Mouse (Mus musculus) embryonic facial prominence, embryonic 15.5 days (tissue): ENCODE measurements around the gene Adcy9. TPM values are rescaled to one million over a fixed set of nuclear protein-coding genes. Genes with fewer than 3 reads are reported as not detected.

Source experiments
- ATAC-seq: fragments of 200-750 bp; cut with Nextera tagmentation; 2 replicates; pipeline ENCODE4 v1.8.0; 2017; ENCODE audit warnings: low read depth, moderate TSS enrichment; ENCODE audit not compliant: insufficient number of reproducible peaks, low FRiP score, low TSS enrichment
- H3K27ac ChIP-seq: fragments of 300-500 bp; sonication (generic); replicated peaks from 2 replicates; pipeline ENCODE4 v1.5.1; 2015; ENCODE audit warnings: mild to moderate bottlenecking, inconsistent platforms
- H3K27me3 ChIP-seq: fragments of 300-500 bp; sonication (generic); 2 replicates; pipeline ENCODE4 v1.6.1; 2015; ENCODE audit warnings: inconsistent platforms
- H3K36me3 ChIP-seq: fragments of 300-500 bp; sonication (generic); 2 replicates; pipeline ENCODE4 v1.6.1; 2015; ENCODE audit warnings: mild to moderate bottlenecking, inconsistent platforms
- H3K4me1 ChIP-seq: fragments of 300-500 bp; sonication (generic); 2 replicates; pipeline ENCODE4 v1.6.1; 2015; ENCODE audit warnings: inconsistent platforms
- H3K4me2 ChIP-seq: fragments of 300-500 bp; sonication (generic); replicated peaks from 2 replicates; pipeline ENCODE4 v1.6.1; 2015; ENCODE audit warnings: mild to moderate bottlenecking, inconsistent platforms
- H3K4me3 ChIP-seq: fragments of 300-500 bp; sonication (generic); replicated peaks from 2 replicates; pipeline ENCODE4 v1.5.1; 2015; ENCODE audit warnings: mild to moderate bottlenecking, inconsistent platforms
- H3K9ac ChIP-seq: fragments of 300-500 bp; sonication (generic); 2 replicates; pipeline ENCODE4 v1.6.1; 2015; ENCODE audit warnings: inconsistent platforms
- H3K9me3 ChIP-seq: fragments of 300-500 bp; sonication (generic); replicated peaks from 2 replicates; pipeline ENCODE4 v1.6.1; 2016; ENCODE audit warnings: inconsistent platforms
- WGBS: fragments of 180-500 bp; shearing (Covaris S2); methylation state at CpG from one replicate; pipeline ENCODE4 v1.1.7; 2015; 5-methylcytosine and 5-hydroxymethylcytosine counted together
- polyA plus RNA-seq: library from polyadenylated mRNA; unstranded; fragments of >200 nt; fragmentation: Nextera tagmentation; extraction: Ambion mirVana; gene quantifications from 2 replicates; pipeline ENCODE4 v1.2.1, GENCODE M21; 2015

The Adcy9 gene
- polyA plus RNA-seq, 1 experiment from 2014 or later = 2.2 TPM

- Histone ChIP-seq H3K4me3 (no peak overlapping the region), H3K9me3 (no peaks in the 10 kb centered on the region), H3K27me3 (no peaks in the 10 kb centered on the region), H3K4me2 (no peak overlapping the region), H3K4me1 (peaks cover 11% of the 10 kb centered on the region), H3K27ac (no peak overlapping the region), H3K36me3 (no peaks in the 10 kb centered on the region), H3K9ac (no peak overlapping the region)
- ATAC-seq = no peak
- 69% methylated on average over 2 of the region's 2 CpGs for WGBS
Measured at GRCm38 (mm10) chr16:4315352-4316093, 104.8 kb downstream of the Adcy9 start.

- Histone ChIP-seq H3K9ac (no peak overlapping the region), H3K4me1 (peaks cover 11% of the 10 kb centered on the region), H3K27me3 (no peaks in the 10 kb centered on the region), H3K27ac (no peak overlapping the region), H3K9me3 (no peaks in the 10 kb centered on the region), H3K4me3 (no peak overlapping the region), H3K36me3 (no peaks in the 10 kb centered on the region), H3K4me2 (no peak overlapping the region)
- no peak for ATAC-seq
- WGBS = 77% methylated on average over 4 of the region's 4 CpGs
Measured at GRCm38 (mm10) chr16:4314891-4315290, 105.4 kb downstream of the Adcy9 start.

- WGBS = 69% methylated on average over 2 of the region's 2 CpGs
Measured at GRCm38 (mm10) chr16:4312018-4312417, 108.3 kb downstream of the Adcy9 start.

GRCm38 (mm10) chr16:4311608-4312007, 108.7 kb downstream of the Adcy9 start:
- WGBS = 56% methylated on average over 2 of the region's 2 CpGs
- ATAC-seq = no peak
- Histone ChIP-seq H3K9me3 (no peaks in the 10 kb centered on the region), H3K9ac (no peak overlapping the region), H3K27ac (no peak overlapping the region), H3K4me2 (no peak overlapping the region), H3K27me3 (no peaks in the 10 kb centered on the region), H3K4me1 (no peaks in the 10 kb centered on the region), H3K4me3 (no peak overlapping the region), H3K36me3 (peaks cover 3% of the 10 kb centered on the region; the same call in 1 of the 2 replicates)

More at GRCm38 (mm10) chr16:4312018-4312417, 108.3 kb downstream of the Adcy9 start:
- Histone ChIP-seq H3K36me3 (no peaks in the 10 kb centered on the region), H3K9ac (no peak overlapping the region), H3K4me2 (no peak overlapping the region), H3K4me1 (no peaks in the 10 kb centered on the region), H3K4me3 (no peak overlapping the region), H3K9me3 (no peaks in the 10 kb centered on the region), H3K27ac (no peak overlapping the region), H3K27me3 (no peaks in the 10 kb centered on the region)
- no peak for ATAC-seq

GRCm38 (mm10) chr16:4307795-4308194, 112.5 kb downstream of the Adcy9 start:
- H3K9me3 ChIP-seq = no peaks in the 10 kb centered on the region
- no peak overlapping the region for H3K4me3 ChIP-seq
- no peak overlapping the region for H3K9ac ChIP-seq
- 88% methylated on average over 4 of the region's 4 CpGs for WGBS
- no peaks in the 10 kb centered on the region for H3K27me3 ChIP-seq
- H3K27ac ChIP-seq = no peak overlapping the region
- peaks cover 15% of the 10 kb centered on the region; the same call in 1 of the 2 replicates for H3K36me3 ChIP-seq
- no peak for ATAC-seq
- no peak overlapping the region for H3K4me2 ChIP-seq
- no peaks in the 10 kb centered on the region for H3K4me1 ChIP-seq

- H3K27me3 ChIP-seq = no peaks in the 10 kb centered on the region; the same call in 1 of the 2 replicates
- H3K4me3 ChIP-seq = no peak overlapping the region
- H3K36me3 ChIP-seq = peaks cover 15% of the 10 kb centered on the region; the same call in 1 of the 2 replicates
- no peaks in the 10 kb centered on the region for H3K4me1 ChIP-seq
- H3K4me2 ChIP-seq = no peak overlapping the region
- H3K9me3 ChIP-seq = no peaks in the 10 kb centered on the region
- ATAC-seq = no peak
- 64% methylated on average over 12 of the region's 12 CpGs for WGBS
- H3K27ac ChIP-seq = no peak overlapping the region
- H3K9ac ChIP-seq = no peak overlapping the region
Measured at GRCm38 (mm10) chr16:4304176-4304922, 115.9 kb downstream of the Adcy9 start.

GRCm38 (mm10) chr16:4303554-4303953, 116.7 kb downstream of the Adcy9 start:
- H3K27ac ChIP-seq = no peak overlapping the region
- WGBS = 73% methylated on average over 5 of the region's 5 CpGs
- no peaks in the 10 kb centered on the region for H3K9me3 ChIP-seq
- peaks cover 15% of the 10 kb centered on the region; the same call in 1 of the 2 replicates for H3K36me3 ChIP-seq
- H3K4me2 ChIP-seq = no peak overlapping the region
- no peak for ATAC-seq
- H3K4me3 ChIP-seq = no peak overlapping the region
- H3K27me3 ChIP-seq = no peaks in the 10 kb centered on the region; the same call in 1 of the 2 replicates
- H3K4me1 ChIP-seq = no peaks in the 10 kb centered on the region
- H3K9ac ChIP-seq = no peak overlapping the region

GRCm38 (mm10) chr16:4300280-4300679, 120.0 kb downstream of the Adcy9 start:
- Histone ChIP-seq H3K9ac (no peak overlapping the region), H3K4me2 (no peak overlapping the region), H3K36me3 (peaks cover 18% of the 10 kb centered on the region; the same call in 1 of the 2 replicates), H3K4me3 (no peak overlapping the region), H3K4me1 (no peaks in the 10 kb centered on the region), H3K27me3 (no peaks in the 10 kb centered on the region; the same call in 1 of the 2 replicates), H3K27ac (no peak overlapping the region), H3K9me3 (no peaks in the 10 kb centered on the region)
- no peak for ATAC-seq
- 84% methylated on average over 7 of the region's 7 CpGs for WGBS

- H3K9me3 ChIP-seq = no peaks in the 10 kb centered on the region
- H3K36me3 ChIP-seq = peaks cover 15% of the 10 kb centered on the region
- no peaks in the 10 kb centered on the region for H3K27me3 ChIP-seq
- H3K4me2 ChIP-seq = no peak overlapping the region
- H3K4me3 ChIP-seq = no peak overlapping the region
- H3K4me1 ChIP-seq = no peaks in the 10 kb centered on the region
- H3K27ac ChIP-seq = no peak overlapping the region
- ATAC-seq = no peak
- H3K9ac ChIP-seq = no peak overlapping the region
- 84% methylated on average over 3 of the region's 3 CpGs for WGBS
Measured at GRCm38 (mm10) chr16:4293259-4293658, 127.0 kb downstream of the Adcy9 start.

- H3K27me3 ChIP-seq = no peaks in the 10 kb centered on the region
- H3K4me3 ChIP-seq = no peak overlapping the region
- no peak overlapping the region for H3K4me2 ChIP-seq
- ATAC-seq = no peak
- H3K36me3 ChIP-seq = peaks cover 7% of the 10 kb centered on the region; the same call in 1 of the 2 replicates
- H3K9ac ChIP-seq = no peak overlapping the region
- H3K9me3 ChIP-seq = no peaks in the 10 kb centered on the region
- H3K4me1 ChIP-seq = peaks cover 3% of the 10 kb centered on the region; the same call in 1 of the 2 replicates
- no peak overlapping the region for H3K27ac ChIP-seq
Measured at GRCm38 (mm10) chr16:4289507-4289906, 130.8 kb downstream of the Adcy9 start.

- WGBS = 66% methylated on average over 7 of the region's 7 CpGs
- Histone ChIP-seq H3K27ac (peak overlapping the region; percentile 48; the same call in 1 of the 2 replicates), H3K9ac (no peak overlapping the region), H3K4me3 (no peak overlapping the region), H3K4me1 (peaks cover 3% of the 10 kb centered on the region; the same call in 1 of the 2 replicates), H3K36me3 (peaks cover 7% of the 10 kb centered on the region; the same call in 1 of the 2 replicates), H3K4me2 (no peak overlapping the region), H3K27me3 (no peaks in the 10 kb centered on the region), H3K9me3 (no peaks in the 10 kb centered on the region)
- ATAC-seq = peak; percentile 13; the same call in 1 of the 2 replicates
Measured at GRCm38 (mm10) chr16:4286593-4286992, 133.7 kb downstream of the Adcy9 start.
